Mouse (Mus musculus) cerebellum, postnatal 36 days (tissue): Measurements from ENCODE around the gene Prkcq.
"Not testable (repeated sequence)": the region's sequence is repeated elsewhere in the genome, so short reads cannot be mapped to it uniquely, and the experiment has no call there.

Experiments
- DNase-seq, 2 experiments: peaks; one replicate each; pipeline ENCODE4 v3.0.0; 2021 to 2022; ENCODE audit warnings: mixed read lengths in 2 of 2

Prkcq gene

DNA sequence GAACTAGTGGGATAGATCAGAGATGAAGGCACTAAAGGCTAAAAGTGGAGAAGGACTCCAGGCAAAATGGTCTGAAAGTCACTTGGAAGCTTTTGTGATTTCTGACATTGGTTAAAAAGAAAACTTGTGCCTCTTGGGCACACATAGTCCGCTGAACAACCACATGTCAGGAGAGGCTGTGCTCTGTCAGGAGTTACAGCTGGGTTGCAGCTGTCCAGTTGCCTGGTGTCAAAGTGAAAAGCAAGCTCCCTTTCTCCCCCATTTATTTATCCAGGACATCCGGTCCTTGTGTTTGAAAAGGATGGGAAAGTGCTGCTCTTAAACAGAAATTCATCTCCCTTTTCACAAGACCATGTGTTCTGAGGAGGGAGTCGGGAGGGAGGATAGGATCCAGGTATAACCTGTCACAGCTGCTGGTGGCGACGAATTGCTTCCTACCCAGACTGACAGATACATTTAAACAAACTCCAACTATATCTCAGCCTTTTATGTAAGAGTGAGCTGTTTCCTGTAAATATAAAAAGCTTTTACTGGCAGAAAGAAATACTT, 122.8 kb downstream of the Prkcq start:
- no peak for DNase-seq

DNA sequence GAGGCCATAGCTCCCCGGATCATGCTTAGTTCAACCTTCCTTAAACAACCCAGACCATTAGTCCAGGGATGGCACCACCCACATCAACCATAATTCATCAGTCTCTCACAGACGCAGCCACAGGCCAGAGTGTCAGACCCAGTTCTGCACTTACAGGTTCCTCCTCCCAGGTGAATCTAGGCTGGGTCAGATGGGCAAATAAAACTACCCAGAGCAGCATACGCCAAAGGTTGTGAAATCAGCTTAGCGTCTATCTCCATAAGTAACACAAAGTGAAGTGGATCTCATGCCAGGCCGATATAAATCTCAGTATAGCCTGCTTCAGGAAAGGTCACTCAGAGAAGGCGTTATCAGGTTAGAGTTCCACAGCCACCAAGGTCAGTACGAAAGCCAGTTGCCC, 126.9 kb downstream of the Prkcq start:
- DNase-seq = no peak

DNA sequence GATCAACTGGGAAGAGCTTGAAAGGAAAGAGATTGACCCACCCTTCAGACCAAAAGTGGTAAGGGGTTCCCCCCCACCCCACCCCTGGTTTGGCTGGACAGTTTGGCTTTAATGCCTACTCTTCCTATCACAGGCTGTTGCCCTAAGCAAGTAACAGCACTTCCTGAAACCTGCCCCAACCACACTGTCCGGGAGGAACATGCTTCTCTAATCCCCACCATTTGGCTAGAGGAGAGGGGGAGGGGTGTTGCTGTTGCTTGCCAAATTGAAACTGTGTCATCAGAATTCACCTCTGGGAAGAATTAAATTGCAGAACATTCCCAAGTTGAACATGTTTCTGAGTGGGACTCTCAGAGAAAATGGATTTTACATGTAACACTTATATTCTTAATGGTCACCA, 127.5 kb downstream of the Prkcq start:
- no peak for DNase-seq

DNA sequence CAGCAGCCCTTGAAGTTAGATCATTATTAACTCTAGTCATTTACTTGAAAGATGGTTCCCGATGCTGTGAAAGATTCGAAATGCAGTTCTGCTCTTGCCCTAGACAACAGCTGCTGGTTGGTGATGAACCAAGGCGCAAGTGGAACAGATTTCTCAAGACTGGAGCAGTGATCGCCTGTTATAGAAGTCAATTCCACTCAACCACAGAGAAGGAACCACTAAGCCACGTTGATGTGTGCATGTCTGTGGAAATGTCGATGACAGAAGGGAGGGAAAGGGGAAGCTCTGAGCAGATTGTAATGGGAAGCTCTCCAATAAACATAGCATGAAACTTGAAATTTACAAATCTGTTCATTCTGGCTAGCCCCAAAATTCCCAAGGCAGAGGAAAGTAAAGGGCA, 128.5 kb downstream of the Prkcq start:
- DNase-seq = no peak

DNA sequence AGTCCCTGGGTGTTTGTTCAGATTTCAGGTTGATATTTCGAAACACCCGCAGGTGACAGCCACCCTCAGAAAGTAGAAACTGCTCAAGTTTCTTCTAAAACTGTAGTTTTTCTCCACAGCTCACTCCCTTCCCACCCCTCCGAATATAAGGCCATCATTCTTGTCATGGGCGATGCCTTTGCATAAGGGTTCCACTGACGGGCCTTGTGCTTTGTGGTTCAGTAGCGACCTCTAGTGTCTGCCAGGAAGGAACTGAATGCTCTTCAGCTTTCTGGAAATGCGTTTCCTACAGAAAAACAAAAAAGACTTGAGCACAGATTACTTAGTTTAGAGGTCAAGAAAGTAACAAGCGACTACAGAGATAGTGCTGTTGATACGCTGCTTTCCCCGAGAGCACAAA, 148.3 kb downstream of the Prkcq start:
- DNase-seq = no peak

DNA sequence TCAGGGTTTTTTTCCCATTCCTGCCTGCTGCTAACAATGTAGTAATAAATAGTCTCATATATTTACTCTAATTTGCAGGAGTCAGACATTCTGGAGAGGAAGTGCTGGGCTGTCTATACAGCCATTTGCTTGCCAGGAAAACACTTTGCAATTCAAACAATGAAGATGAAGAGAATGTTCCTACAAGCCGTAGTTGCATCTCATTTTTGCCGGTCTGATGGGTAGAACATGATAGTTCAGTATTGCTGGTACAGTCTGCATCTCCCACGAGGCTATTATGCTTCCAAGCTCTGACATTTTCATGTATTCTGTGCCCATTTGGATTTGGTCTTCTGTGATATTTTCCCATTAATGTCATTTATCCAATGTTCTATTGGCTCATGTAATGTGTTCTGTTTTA, 150.5 kb downstream of the Prkcq start:
- no peak for DNase-seq

DNA sequence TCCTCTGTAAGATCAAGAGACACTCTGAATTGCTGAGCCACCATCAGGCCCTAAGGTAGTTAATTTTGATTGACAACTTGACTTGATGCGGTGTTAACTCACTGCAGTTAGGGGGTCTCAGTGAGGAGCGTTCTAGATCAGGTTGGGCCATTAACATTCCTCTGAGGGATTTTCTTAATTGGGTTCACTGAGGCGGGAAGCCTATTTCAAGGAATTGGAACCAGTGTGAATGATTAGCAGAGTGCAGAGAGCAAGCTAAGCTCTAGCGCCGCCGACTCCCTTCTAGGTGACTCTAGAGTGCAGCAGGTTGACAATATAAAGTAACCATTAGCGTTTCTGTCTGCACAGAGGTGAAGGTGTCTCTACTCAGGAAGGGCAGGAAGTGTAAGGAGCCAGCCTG, 155.4 kb downstream of the Prkcq start:
- DNase-seq = no peak

DNA sequence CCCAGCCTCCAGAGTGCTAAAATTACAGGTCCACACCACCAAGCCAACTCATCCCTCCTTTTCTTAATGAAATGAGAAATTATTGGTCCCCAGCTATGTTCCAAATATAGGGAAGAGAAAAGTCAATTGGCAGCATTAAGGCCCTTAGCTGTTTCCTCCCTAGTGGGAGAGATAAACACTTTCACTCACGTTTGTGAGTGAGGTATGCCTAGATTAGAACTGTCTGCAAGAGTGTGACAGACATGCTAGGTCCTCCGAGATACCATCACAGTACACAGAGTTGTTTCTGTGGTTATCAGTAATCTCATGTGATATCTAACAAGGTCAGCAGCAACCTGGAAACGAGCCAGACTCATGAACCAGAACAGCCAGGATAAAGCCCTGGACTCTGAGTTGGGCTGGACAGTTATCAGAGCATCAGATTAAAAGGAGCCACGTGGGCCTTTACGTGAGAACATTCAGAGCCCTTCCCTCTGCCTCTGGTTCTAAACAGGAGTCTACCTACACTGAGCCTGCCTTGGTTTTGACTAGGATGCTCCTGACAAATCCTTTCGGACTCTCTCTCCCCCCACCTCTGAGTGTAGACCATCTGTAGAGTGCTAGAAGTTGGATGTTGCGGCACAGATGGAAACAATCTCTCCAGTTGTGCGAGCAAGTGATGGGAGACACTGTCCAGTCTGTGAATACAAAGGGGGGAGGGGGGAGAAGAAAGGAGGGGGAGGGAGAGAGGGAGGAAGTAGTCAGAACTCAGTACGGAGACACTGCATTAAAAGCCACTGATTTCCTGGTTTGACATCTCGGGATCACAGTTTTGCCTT, 157.7 kb downstream of the Prkcq start:
- no peak for DNase-seq

DNA sequence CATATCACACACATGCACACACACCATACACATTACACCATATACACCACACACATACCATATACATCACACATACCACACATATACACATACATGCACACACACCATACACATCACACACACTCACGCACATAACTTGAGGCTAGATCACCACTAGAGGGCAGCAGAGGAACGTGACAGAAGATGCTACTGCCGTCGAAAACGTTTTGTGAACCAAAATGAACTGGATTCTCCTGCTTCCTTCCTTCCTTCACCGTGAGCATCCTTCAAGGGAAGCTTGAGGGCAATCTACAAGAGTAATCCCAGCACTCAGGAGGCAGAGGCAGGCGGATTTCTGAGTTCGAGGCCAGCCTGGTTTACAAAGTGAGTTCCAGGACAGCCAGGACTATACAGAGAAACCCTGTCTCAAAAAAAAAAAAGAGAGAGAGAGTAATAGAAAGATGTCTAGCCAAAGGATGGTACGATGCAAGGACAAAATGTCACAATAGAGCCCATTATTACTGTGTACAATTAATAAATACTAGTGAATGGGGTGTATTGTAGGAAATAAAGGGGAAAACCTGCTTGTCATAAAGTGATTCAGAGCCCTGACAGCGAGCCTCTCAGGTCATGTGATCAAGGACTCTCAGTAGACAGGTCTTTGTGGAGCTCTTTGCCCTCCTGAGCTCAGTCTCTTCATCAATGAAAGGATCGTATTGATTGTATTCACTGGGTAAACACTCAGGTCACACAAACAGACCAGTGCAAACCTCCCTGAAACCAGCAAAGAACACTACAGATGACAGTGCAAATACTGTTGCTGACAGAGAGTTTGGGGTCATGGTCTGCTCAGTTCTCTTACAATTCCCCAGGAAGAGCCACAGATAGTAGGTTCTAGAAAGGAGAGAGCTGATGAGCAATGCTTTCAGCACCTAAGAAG, 159.9 kb downstream of the Prkcq start:
- peak; percentile 55 to 70 for DNase-seq

DNA sequence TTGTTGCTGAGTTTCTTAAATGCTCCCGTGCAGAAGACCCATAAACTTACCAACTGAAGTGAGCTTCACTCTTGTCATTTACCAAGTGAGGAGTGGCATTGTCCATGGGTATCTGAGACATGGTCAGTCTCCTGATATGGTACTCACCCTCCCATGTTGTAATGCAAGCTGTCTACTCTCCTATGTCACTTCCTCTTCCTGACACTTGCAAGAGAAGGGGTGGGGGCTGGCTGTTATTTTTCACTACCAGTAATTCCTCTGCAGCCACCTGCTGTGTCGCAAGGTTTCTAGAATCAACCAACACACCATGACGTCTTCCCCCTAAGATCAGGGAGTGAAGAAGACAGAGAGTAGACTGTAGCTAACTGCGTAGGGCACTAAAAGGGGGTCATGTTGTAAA, 160.6 kb downstream of the Prkcq start:
- no peak for DNase-seq

DNA sequence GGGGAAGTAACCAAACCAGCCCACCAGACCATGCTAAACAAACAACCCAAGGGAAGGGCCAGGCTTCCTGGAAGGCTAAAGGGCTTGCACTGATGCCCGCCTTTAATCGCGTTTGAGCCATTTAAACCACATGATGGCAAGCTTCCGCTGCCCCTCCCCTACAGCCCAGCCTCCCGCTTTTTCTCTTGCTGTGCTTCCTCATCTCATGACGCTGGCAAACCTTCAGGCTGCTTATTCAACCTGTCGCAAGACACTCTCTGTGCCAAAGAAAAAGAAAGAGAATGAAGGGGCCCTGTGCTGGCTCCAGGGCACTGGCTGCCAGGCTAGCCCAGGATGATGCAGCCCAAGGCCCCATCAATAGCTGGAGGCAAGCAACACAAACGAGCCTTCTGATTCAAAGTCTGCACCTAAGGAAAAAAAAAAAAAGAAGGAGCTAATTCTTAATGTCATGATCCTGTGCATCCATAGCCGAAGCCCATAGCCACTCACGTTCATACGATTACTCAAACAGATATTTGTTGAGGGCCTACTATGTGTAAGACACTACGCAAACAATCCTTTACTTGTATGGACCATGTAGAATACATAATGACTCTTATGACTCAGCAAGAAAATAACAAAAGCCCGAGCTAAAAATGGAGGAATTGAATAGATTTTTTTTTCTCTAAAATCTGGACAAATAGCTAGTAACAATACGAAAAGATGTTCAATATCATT, 161.6 kb downstream of the Prkcq start:
- DNase-seq = peak; percentile 16 to 24

DNA sequence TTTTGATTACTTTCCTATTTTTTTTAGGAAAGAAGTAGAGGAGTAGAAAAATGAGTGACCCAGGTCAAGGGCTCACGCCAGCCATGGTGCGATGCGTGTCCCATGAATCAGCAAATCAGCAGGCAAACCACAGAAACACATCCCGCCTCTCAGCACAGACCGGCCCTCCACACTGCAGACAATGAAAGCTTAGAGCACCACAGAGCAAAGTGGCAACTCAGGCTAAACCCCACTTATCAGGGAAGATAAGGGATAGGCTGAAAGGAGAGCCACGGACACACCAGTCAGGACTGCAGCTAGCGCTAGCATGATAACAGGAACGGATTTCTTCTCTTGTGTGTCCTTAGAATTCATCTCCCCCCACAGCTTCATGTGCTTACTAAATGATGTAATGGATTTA, 164.4 kb downstream of the Prkcq start:
- no peak for DNase-seq

DNA sequence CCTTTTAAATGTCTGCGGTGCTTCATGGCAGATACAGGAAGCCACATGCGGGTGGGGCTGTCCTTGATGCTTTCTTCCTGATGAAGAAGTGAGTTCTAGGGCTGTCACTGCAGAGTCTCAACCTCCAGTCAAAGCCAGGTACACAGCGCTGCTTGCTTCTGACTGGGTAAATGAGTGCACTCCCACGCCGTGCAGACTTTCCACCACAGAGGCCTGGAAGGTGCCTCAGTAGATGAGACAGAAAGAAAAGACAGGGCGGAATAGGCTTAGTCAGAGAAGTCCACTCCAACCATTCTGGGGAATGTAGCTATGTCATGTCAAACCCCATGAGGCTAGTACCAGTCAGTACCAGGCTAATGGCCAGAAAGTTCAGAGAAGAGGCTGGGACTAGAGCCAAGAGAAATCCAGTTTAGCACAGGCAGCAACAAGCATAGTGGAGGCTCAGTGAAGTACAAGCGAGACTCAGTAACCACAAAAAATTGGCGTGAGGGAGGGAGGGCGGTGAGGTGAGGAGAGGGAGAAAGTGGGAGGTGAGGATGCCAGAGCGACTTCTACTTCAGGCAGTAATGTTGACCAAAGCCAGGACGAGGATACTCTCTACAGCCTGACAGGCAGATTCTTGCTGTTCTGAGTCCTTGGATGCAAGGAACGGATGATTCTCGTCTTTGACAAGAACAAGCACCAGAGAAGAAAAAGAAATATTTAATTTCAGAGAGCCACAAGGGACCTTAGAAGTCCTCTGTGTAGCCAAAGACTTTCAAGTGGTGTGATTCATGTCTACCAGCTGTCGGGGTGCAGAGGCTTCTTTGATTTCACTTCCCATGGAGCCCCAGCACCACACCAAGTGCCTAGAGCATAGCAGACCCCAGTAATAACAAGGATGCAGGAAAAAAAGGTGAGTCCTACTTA, 167.3 kb downstream of the Prkcq start:
- DNase-seq = no peak

DNA sequence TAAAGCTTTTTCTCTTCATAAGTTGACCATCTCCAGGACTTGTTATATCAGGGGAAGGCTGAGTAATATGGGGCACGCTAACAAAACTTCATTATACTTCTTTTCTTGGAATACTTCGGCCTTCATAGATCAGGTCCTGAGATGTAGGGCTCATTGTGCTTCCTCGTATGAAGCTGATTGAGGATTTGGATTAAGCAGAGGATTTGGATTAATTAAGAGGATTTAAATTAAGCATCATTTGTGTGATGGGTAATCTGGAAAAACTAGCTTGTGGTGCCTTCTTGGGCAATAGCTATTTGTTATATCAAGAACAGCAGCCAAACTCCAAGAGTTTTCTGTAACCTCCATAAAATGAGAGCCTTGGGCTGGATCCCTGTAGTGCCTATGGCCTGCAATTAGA, 172.8 kb downstream of the Prkcq start:
- DNase-seq = no peak

DNA sequence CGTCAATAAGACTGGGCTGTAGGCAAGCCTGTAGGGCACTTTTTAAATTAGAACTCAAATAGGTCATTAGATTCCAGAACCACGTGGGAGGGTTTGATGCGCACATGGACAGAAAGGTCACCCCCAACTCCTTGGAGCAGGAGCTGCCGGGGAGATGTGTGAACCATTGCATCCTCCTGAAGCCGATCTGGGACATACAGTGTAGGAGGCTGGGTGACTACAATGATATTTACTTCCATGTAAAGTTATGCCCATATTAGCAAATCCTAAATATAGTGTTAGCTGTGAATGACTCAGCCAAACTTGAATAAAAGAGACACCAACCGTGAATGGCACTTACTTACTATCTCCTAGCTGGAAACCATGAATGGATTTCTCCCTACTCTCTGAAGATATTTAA, 174.5 kb downstream of the Prkcq start:
- DNase-seq = not testable (repeated sequence)

DNA sequence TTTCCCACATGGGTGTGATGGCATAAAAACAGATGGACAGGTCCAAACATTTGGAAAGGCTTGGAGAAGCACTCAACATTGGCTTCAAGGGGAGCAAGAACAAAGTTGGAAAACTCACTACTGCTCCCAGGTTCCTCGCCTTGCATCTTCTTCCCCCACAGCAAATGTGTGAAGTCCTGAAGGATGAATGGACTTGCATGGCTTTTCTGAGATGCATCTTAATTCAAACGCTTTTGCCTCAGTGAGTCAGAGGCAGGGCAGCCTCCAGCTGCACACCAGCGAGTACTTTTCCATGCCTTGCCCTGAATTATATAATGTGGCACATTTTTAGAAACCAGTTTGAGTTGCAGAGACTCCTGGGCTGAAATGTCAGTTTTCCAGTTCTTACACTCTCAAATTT, 175.9 kb downstream of the Prkcq start:
- no peak for DNase-seq
